Mouse (Mus musculus) embryonic fibroblast, embryonic 13.5 days (primary cell): ENCODE measurements at regions not wholly inside any gene's neighbourhood (a gene's known extent, or its start where the extent isn't known, plus 50 kb on each side); places are given as distances from the start of the nearest gene placed in this dataset.

Experiments used
- CTCF ChIP-seq: IDR thresholded peaks from 2 replicates; pipeline ENCODE4 v1.5.1; 2011; ENCODE audit warnings: mild to moderate bottlenecking, control low read depth, low read length, moderate library complexity, borderline replicate concordance; ENCODE audit not compliant: insufficient read depth
- POLR2A ChIP-seq: IDR thresholded peaks from 2 replicates; pipeline ENCODE4 v1.6.1; 2011; ENCODE audit warnings: low read depth, mild to moderate bottlenecking, control low read depth, low read length, moderate library complexity

DNA sequence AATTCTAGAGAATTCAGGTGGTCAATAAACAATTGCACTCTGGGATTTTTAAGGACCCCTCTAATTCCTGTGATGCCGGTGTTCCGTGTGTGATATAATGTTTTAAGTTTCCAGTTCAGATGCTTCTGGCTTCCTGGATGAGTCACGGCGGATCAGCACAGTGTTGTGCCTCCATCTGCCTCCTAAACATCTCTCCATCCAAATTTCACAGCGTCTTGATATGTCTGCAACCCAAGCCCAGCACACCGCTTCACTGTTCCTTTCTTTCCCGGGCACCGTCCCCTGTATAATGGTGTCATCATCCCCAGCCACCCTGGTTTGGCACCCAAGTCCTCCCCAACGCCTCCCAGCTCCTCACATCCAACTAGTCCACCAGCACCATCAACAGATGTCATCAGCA lies 114.0 kb upstream of the 1700016C15Rik start:
- TF ChIP-seq CTCF = no peak
- TF ChIP-seq POLR2A = no peak
